Mouse (Mus musculus) heart, embryonic 12.5 days (tissue): ENCODE measurements around the gene Yipf3. TPM values are rescaled to one million over a fixed set of nuclear protein-coding genes. Genes with fewer than 3 reads are reported as not detected.

ENCODE experiments used
- ATAC-seq: fragments of 200-750 bp; cut with Nextera tagmentation; 2 replicates; pipeline ENCODE4 v1.8.0; 2017; ENCODE audit warnings: moderate TSS enrichment, moderate library complexity; ENCODE audit not compliant: insufficient number of reproducible peaks, low FRiP score
- H3K27ac ChIP-seq: fragments of 300-500 bp; sonication (generic); 2 replicates; pipeline ENCODE4 v1.5.1; 2016; ENCODE audit warnings: mild to moderate bottlenecking, moderate library complexity; ENCODE audit not compliant: poor library complexity, severe bottlenecking
- H3K27me3 ChIP-seq: fragments of 300-500 bp; sonication (generic); replicated peaks from 2 replicates; pipeline ENCODE4 v1.6.1; 2016; ENCODE audit warnings: mild to moderate bottlenecking, moderate library complexity
- H3K36me3 ChIP-seq: fragments of 300-500 bp; sonication (generic); 2 replicates; pipeline ENCODE4 v1.6.1; 2016; ENCODE audit warnings: mild to moderate bottlenecking, moderate library complexity
- H3K4me1 ChIP-seq: fragments of 300-500 bp; sonication (generic); replicated peaks from 2 replicates; pipeline ENCODE4 v1.6.1; 2016; ENCODE audit warnings: mild to moderate bottlenecking
- H3K4me2 ChIP-seq: fragments of 300-500 bp; sonication (generic); 2 replicates; pipeline ENCODE4 v1.6.1; 2016; ENCODE audit warnings: mild to moderate bottlenecking, moderate library complexity
- H3K4me3 ChIP-seq: fragments of 300-500 bp; sonication (generic); 2 replicates; pipeline ENCODE4 v1.5.1; 2016; ENCODE audit warnings: mild to moderate bottlenecking
- H3K9ac ChIP-seq: fragments of 300-500 bp; sonication (generic); 2 replicates; pipeline ENCODE4 v1.6.1; 2016; ENCODE audit warnings: mild to moderate bottlenecking, moderate library complexity
- H3K9me3 ChIP-seq: fragments of 300-500 bp; sonication (generic); replicated peaks from 2 replicates; pipeline ENCODE4 v1.6.1; 2016; ENCODE audit warnings: mild to moderate bottlenecking, moderate library complexity
- WGBS: fragments of 180-500 bp; shearing (Covaris S2); methylation state at CpG from one replicate; pipeline ENCODE4 v1.1.7; 2016; 5-methylcytosine and 5-hydroxymethylcytosine counted together
- polyA plus RNA-seq: library from polyadenylated mRNA; unstranded; fragments of >200 nt; fragmentation: Nextera tagmentation; extraction: Ambion mirVana; gene quantifications from 2 replicates; pipeline ENCODE4 v1.2.1, GENCODE M21; 2016

Gene Yipf3
- polyA plus RNA-seq, 1 experiment from 2014 or later, result 66.6 TPM

- no peak overlapping the region for H3K9ac ChIP-seq
- H3K4me1 ChIP-seq, result peaks cover 64% of the 10 kb centered on the region
- H3K9me3 ChIP-seq, result no peaks in the 10 kb centered on the region
- 85% methylated on average over 19 of the region's 19 CpGs for WGBS
- H3K36me3 ChIP-seq, result peaks cover 74% of the 10 kb centered on the region
- H3K4me2 ChIP-seq, result no peak overlapping the region
- no peak overlapping the region for H3K4me3 ChIP-seq
- H3K27ac ChIP-seq, result no peak overlapping the region
- no peaks in the 10 kb centered on the region for H3K27me3 ChIP-seq
- no peak for ATAC-seq
Observed at GRCm38 (mm10) chr17:46269771-46270534, 22.1 kb downstream of the Yipf3 start.

GRCm38 (mm10) chr17:46272058-46272457 lies 24.2 kb downstream of the Yipf3 start:
- 76% methylated on average over 2 of the region's 2 CpGs for WGBS
- Histone ChIP-seq H3K4me3 (no peak overlapping the region), H3K27ac (no peak overlapping the region), H3K27me3 (no peaks in the 10 kb centered on the region), H3K4me2 (no peak overlapping the region), H3K4me1 (peaks cover 61% of the 10 kb centered on the region), H3K9me3 (no peaks in the 10 kb centered on the region), H3K9ac (no peak overlapping the region), H3K36me3 (peaks cover 64% of the 10 kb centered on the region)
- ATAC-seq, result no peak

GRCm38 (mm10) chr17:46272675-46273074 lies 24.8 kb downstream of the Yipf3 start:
- Histone ChIP-seq H3K27ac (no peak overlapping the region; the same call in 1 of the 2 replicates), H3K36me3 (peaks cover 63% of the 10 kb centered on the region), H3K4me2 (no peak overlapping the region), H3K4me1 (peaks cover 66% of the 10 kb centered on the region), H3K9me3 (no peaks in the 10 kb centered on the region), H3K4me3 (no peak overlapping the region), H3K9ac (no peak overlapping the region), H3K27me3 (no peaks in the 10 kb centered on the region)
- no peak for ATAC-seq
- 69% methylated on average over 5 of the region's 5 CpGs for WGBS

- Histone ChIP-seq H3K9me3 (no peaks in the 10 kb centered on the region), H3K27me3 (no peaks in the 10 kb centered on the region), H3K27ac (peak overlapping the region; percentile 69), H3K36me3 (peaks cover 71% of the 10 kb centered on the region), H3K4me1 (peaks cover 64% of the 10 kb centered on the region), H3K9ac (peak overlapping the region; percentile 29; the same call in 1 of the 2 replicates), H3K4me3 (no peak overlapping the region), H3K4me2 (no peak overlapping the region)
- no peak for ATAC-seq
- WGBS, result 38% methylated on average over 1 of the region's 1 CpGs
Observed at GRCm38 (mm10) chr17:46273803-46274236, 25.9 kb downstream of the Yipf3 start.

- Histone ChIP-seq H3K9me3 (no peaks in the 10 kb centered on the region), H3K4me1 (peaks cover 59% of the 10 kb centered on the region), H3K27ac (peak overlapping the region; percentile 69; the same call in 1 of the 2 replicates), H3K27me3 (no peaks in the 10 kb centered on the region), H3K4me3 (no peak overlapping the region), H3K4me2 (no peak overlapping the region), H3K36me3 (peaks cover 75% of the 10 kb centered on the region), H3K9ac (peak overlapping the region; percentile 29; the same call in 1 of the 2 replicates)
- no peak for ATAC-seq
- WGBS, result 79% methylated on average over 6 of the region's 6 CpGs
Observed at GRCm38 (mm10) chr17:46274465-46274864, 26.6 kb downstream of the Yipf3 start.

GRCm38 (mm10) chr17:46275034-46275433 lies 27.2 kb downstream of the Yipf3 start:
- no peak for ATAC-seq
- Histone ChIP-seq H3K4me1 (peaks cover 54% of the 10 kb centered on the region), H3K36me3 (peaks cover 75% of the 10 kb centered on the region), H3K9me3 (no peaks in the 10 kb centered on the region), H3K4me3 (no peak overlapping the region), H3K27ac (no peak overlapping the region), H3K27me3 (no peaks in the 10 kb centered on the region), H3K4me2 (no peak overlapping the region), H3K9ac (no peak overlapping the region)
- 87% methylated on average over 6 of the region's 6 CpGs for WGBS

GRCm38 (mm10) chr17:46275506-46275905 lies 27.6 kb downstream of the Yipf3 start:
- H3K9ac ChIP-seq, result no peak overlapping the region
- no peaks in the 10 kb centered on the region for H3K9me3 ChIP-seq
- no peak overlapping the region for H3K27ac ChIP-seq
- H3K36me3 ChIP-seq, result peaks cover 75% of the 10 kb centered on the region
- WGBS, result 56% methylated on average over 10 of the region's 10 CpGs
- H3K27me3 ChIP-seq, result no peaks in the 10 kb centered on the region
- H3K4me2 ChIP-seq, result no peak overlapping the region
- H3K4me1 ChIP-seq, result peaks cover 52% of the 10 kb centered on the region
- no peak overlapping the region for H3K4me3 ChIP-seq
- ATAC-seq, result no peak

GRCm38 (mm10) chr17:46277586-46277985 lies 29.7 kb downstream of the Yipf3 start:
- no peak overlapping the region for H3K4me2 ChIP-seq
- peaks cover 56% of the 10 kb centered on the region for H3K4me1 ChIP-seq
- no peaks in the 10 kb centered on the region for H3K27me3 ChIP-seq
- H3K4me3 ChIP-seq, result no peak overlapping the region
- H3K36me3 ChIP-seq, result peaks cover 60% of the 10 kb centered on the region
- no peaks in the 10 kb centered on the region for H3K9me3 ChIP-seq
- ATAC-seq, result no peak
- H3K27ac ChIP-seq, result no peak overlapping the region; the same call in 1 of the 2 replicates
- WGBS, result 65% methylated on average over 4 of the region's 4 CpGs
- H3K9ac ChIP-seq, result no peak overlapping the region

GRCm38 (mm10) chr17:46278011-46278765 lies 30.3 kb downstream of the Yipf3 start:
- Histone ChIP-seq H3K4me3 (no peak overlapping the region), H3K27me3 (no peaks in the 10 kb centered on the region), H3K4me2 (no peak overlapping the region), H3K36me3 (peaks cover 55% of the 10 kb centered on the region), H3K9ac (0 out of 2 replicates have a peak overlapping the region, but pooled peaks have one; percentile 2), H3K9me3 (no peaks in the 10 kb centered on the region), H3K27ac (peak overlapping the region; percentile 45), H3K4me1 (peaks cover 50% of the 10 kb centered on the region)
- ATAC-seq, result no peak
- 83% methylated on average over 12 of the region's 12 CpGs for WGBS

GRCm38 (mm10) chr17:46282483-46283123 lies 34.7 kb downstream of the Yipf3 start, which contains the start of gene Tjap1:
Gene Tjap1, minus strand, starts transcription at chr17:46283026.
- Histone ChIP-seq H3K27ac (peak within 1 kb of the TSS; percentile 94), H3K9ac (peak within 1 kb of the TSS; percentile 88), H3K36me3 (peaks cover 31% of the 10 kb centered on the region), H3K4me1 (peaks cover 27% of the 10 kb centered on the region), H3K4me3 (peak within 1 kb of the TSS; percentile 83), H3K9me3 (no peaks in the 10 kb centered on the region), H3K27me3 (no peaks in the 10 kb centered on the region; the same call in 1 of the 2 replicates), H3K4me2 (peak within 1 kb of the TSS; percentile 91)
- WGBS, result under 1% methylated on average over 37 of the region's 37 CpGs
- peak; percentile 97 for ATAC-seq

- Histone ChIP-seq H3K4me1 (peaks cover 29% of the 10 kb centered on the region), H3K27ac (no peak overlapping the region), H3K9me3 (no peaks in the 10 kb centered on the region), H3K4me3 (peak overlapping the region; percentile 83), H3K4me2 (peak overlapping the region; percentile 91), H3K27me3 (no peaks in the 10 kb centered on the region; the same call in 1 of the 2 replicates), H3K9ac (no peak overlapping the region), H3K36me3 (peaks cover 27% of the 10 kb centered on the region)
- WGBS, result 19% methylated on average over 9 of the region's 9 CpGs
- 0 out of 2 replicates have a peak, but pooled peaks have one; percentile 4 for ATAC-seq
Observed at GRCm38 (mm10) chr17:46283140-46283539, 35.3 kb downstream of the Yipf3 start.
